Mouse (Mus musculus) spleen, adult 18-20 months (tissue): Measurements from ENCODE around the gene Adipor2.

Source experiments
- DNase-seq, 2 experiments: peaks; one replicate each; pipeline ENCODE4 v3.0.0; 2022; ENCODE audit warnings: mixed read lengths in 2 of 2

The Adipor2 gene

DNA sequence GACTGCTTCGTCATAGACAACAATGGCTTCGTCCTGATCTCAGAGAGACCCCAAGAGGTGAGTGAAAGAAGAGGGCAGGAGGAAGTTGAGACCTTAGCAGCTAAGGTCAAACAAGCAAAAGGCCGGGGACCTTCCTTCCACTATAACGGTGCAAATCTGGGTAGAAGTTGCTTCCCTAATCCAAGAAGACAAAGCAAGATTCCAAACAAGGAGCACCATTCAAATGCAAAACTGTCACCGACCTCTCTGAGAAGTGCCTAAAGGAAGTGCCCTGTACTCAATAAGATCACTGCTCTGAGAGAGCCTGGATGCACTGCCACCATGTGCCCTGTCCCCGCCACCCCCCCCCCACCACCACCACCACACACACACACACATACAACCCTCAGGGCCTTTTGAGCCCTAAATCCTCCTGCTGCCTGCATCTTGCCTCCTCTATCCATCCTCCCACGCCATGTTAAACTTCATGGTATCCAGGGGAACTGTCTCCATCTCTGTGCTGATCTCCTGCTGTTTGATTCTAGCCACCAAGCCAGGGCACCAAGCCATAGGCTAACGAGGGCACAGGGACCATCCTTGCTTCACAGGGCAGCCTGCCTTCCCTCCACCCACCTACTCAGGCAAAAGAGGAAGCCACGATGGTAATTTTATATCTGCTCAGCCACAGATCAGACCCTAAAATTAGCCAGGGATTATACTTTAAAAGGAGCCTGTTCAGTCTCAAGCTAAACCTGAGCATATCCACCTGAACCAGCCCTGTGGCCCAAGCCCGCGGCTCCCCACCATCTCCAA, 79.2 kb downstream of the Adipor2 start:
- DNase-seq: no peak

DNA sequence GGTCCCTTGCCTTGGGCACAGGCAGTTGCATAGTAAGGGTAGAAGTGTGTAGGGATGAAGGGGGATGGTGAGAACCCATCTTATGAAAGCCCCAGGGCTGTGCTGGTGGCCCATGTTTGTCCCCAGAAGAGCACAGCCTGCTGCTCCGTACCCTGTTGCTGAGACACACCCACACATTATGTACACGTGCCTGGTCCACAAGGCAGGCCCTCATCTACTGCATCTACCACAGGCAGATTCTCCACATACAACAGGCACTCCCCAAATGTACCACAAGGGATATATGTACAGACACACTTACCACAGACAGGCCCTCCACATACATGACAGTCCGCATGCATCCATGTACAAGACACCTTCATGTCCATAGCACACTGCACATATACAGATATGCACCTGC, 80.2 kb downstream of the Adipor2 start:
- no peak for DNase-seq

DNA sequence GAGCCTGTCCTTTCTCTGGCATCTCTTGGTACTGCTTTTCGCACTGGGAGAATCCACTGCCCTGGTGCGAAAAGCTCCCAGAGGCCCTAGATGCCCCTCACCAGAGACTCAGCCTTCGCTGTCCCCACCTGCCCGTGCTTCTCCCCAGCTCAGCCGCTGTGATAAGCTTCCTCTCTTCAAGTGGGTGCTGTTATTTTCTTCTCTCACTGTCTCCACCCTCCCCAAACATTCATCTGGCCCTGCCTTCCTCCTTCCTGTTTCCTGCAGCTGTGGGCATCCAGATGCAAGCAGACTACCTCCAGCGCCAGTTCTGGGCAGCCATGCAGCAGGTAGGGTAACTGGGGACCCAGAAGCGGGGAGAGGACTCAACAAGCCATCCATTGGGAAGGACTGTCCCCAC, 81.4 kb downstream of the Adipor2 start:
- peak; percentile 13 to 21 for DNase-seq

DNA sequence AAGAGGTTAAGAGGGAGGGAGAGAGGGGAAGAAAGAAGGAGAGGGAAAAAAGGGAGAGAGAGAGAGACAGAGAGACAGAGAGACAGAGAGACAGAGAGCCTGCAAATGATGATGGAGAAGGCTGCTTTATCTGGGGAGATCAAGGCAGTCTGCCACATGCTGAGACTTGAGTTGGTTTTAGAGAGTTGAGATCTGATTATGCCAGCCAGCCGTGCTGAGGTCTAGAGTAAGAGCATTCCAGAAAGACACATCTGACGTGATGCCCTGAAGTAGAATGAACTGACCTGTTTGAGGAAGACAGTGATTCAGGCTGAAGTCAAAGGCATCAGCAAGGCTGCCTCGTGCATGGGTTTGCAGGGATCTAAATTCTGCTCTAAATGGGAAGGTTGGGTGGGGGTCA, 83.7 kb downstream of the Adipor2 start:
- no peak for DNase-seq

DNA sequence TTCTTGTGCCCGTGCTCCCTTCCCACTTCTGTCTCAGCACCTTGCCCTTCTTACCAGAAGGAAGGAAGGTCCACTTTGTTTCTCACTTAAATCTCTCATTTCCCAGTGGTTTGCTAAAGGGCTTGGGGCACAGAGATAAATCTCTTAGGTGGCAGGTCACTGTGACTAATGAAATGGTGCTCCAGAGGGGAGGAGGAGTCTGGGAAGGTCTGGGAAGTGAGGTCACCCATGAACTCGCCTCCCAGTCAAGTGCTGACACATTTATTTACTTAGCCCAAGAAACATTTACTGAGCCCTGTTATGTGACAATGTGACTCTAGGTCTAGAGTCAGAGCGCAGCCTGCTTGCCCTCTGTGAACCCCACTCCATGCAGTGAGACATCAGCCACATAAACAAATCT, 84.3 kb downstream of the Adipor2 start:
- DNase-seq: no peak

DNA sequence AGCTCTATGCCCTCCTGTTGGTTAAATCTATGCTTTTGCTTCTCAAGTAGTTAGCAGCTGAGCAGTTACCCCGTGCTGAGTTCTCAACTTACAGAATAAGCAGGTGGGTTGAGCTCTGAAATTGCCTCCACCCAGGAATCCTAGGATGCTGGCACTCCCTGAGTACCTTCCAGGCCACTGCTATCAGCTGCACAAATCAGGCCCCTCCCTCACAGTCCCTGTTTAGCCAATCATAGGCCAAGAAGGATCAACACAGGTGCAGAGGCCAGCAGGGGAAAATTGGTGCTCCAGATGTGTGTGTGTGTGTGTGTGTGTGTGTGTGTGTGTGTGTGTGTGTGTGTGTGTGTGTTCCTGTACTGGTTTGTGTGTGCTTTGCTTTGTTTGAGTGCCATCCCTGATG, 85.4 kb downstream of the Adipor2 start:
- DNase-seq: no peak

DNA sequence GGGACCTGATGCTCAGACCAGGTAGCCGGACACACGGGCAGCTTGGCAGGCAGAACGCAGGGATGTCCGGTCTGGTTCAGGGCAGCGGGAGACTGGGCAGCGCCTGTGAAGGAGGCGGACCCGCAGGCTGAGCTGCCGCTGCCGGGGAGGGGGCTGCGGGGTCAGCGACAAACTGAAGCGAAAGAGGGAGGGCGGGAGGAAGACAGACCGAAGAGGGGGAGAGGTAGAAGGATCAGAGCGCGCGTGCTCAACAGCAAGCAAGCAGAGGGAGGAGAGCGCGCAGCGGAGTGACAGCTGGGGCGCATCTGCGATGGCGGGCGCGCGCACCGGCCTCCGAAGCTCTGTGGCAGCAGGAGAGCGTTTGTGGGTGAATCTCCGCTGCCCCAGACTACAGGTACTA, 87.0 kb downstream of the Adipor2 start, which contains the start of gene Lrtm2:
TSS of gene Lrtm2 (minus strand) at position 261 of the 400 bp plus-strand sequence.
- DNase-seq: no peak

DNA sequence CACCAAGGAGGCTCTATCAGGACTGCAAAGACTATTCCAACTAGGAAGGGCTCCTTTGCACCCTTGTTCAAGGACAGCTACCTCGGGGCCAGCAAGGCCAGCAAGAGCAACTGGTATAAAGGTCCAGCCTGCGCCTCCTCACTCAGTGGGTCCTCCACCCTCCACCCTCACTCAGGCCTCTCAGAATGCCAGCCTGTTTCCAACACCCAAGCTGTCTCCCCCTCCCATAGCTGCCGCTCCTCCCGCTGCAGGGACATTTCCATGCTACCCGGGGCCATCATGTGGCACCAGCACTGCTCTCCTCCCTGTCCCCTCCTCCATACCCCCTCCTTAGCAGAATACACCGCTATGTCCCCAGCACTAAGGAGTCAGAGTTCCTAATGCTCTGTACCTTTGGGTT, 87.6 kb downstream of the Adipor2 start:
- DNase-seq: no peak

DNA sequence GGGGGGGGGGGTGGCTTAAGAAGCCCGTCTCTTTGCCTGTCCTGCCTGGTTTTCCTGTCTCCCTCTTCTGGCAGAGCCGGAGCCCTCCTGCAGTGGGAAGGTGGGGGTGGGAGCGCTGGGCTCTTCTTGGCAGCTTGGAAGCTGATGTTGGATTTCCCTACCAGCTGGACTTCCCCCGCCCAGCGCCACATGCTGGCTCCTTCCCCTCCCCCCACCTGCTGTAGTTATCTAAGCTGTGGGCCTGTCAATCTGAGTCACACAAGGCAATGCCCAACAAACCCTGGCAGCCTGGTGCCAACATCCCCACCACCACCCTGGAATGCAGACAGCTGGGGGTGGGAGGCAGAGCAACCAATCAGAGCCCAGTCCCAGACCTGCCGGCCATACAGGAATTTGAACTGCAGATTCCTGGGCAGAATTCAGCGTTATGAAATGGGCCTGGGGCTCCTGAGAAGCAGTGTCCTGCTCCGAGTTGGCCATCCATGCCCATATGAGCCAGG, 88.2 kb downstream of the Adipor2 start:
- no peak for DNase-seq

DNA sequence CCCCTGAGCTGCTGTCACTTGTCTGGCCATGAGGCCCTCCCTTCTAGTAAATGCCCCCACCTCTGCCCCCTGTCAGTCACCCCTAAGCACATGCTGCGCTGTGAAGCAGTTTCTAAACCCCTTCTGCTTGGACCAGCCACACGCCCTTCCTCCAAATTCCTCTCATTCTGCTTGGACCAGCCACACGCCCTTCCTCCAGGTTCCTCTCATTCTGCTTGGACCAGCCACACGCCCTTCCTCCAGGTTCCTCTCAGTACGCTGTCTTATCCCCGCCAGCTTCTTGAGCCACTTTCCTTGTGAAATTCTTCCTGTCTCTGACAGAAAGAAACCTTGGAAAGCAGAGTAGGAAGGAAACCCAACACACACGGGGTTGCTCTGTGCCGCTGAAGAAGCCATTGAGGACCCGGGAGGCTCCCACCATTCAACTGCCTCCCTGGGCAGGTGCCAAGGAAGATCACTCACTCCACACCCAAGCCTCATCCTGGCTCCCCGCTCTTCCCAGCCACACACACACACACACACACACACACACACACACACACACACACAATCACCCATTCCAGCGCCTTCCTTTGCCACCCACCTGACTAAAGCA, 88.9 kb downstream of the Adipor2 start:
- no peak for DNase-seq

DNA sequence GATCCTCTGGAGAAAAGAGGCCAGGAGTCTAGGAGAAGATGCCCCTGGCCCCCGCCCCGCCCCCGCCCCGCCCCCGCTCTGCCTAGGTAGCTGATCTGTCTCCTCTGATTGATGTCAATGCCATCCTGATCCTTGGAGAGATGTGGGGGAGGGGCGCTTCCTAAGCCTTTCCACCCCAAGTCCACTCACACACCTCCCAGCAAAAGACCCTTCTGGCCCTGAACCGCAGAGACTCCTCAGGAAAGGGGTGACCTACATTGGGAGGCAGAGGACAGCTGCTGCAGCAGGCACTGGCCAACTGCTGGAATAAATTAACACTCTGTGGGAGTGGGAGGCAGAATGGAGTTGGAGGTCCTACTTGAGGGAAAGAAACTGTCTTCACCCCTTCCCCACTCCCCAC, 91.0 kb downstream of the Adipor2 start:
- no peak for DNase-seq

DNA sequence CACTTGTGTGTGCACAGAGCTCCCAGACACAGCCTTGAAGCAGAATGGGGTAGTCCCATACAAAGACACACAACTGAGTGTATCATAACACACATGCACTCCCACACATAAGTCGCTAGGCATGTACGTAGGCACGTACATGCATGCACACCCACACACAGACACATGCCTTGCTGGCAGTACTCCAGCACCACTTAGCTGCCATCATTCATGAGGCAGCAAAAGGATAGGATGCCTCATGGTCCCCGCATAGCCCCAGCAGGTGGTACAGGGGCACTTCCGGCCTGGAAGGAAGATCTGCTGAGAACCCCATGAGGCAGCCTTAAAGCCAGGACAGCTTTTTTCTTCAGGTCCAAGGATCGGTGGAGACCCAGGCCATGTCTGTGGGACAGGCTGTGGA, 91.5 kb downstream of the Adipor2 start:
- no peak for DNase-seq

DNA sequence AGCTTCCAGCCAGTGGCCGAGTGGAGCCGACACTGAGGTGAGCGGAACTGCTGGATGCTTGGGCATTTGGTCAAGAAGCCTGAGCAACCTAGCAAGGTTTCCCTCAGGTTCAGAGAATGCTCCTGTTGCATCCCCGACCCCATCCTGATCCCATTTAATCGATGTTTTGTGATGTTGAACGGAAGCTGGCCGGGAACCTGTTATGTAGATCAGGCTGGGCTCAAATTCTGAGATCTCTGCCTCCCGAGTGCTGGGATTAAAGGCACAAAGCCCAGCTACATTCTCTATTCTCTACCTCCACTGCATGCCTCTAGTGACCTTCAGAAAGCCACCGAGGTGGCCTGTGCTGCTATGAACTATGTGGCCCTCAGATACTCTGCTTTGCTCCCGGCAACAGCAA, 92.7 kb downstream of the Adipor2 start:
- DNase-seq: no peak

DNA sequence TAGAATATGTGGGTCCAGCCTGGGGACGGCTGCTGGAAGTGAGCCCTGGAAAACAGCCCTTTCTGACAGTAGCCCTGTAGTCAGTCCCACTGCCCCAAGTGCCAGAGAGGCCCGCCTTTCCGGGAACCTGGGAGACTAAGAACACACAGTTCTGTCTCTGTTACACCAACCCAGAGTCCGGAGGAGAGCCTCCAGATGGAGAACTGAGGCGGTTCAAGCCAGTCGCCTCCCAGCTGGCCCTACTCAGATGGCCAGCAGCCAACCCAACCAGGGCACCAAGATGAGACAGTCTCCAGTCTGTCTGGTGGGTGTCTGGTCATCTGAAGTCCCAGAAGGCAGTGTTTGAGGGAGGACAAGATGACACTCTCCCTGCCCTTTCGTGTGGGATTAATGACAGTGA, 95.8 kb downstream of the Adipor2 start:
- no peak for DNase-seq

DNA sequence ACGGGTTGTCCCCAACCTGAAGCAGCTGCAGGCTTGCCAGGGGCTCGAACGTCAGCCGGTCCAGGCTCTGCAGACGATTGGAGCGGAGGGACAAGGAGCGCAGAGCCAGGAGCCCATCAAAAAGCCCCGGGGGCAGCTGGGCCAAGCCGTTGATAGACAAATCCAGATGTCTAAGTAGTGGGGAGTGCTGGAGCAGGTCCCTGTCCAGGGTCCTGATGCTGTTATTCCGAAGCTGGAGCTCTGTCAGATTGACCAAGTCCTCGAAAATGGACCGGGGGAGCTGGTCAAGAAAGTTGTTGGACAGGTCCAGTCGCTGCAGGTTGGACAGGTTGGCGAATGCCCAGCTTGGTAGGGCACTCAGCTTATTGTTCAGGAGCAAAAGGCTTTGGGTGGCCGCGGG, 97.0 kb downstream of the Adipor2 start:
- no peak for DNase-seq

DNA sequence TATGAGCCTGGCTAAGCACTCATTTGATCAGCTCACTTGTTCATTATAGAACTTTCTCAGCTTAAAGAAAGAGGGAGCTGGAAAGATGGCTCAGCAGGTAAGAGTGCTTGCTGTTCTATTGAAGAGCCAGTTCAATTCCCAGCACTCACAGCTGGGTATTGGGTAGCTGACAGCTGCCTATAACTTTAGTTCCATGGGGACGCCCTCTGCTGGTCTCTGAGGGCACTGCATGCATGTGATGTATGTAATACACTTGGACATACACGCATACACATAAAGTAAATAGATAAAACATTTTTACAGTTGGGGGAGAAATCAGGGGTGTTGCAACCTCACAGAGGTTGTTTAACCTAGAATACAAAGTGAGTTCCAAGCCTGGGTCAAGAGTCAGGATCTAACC, 98.1 kb downstream of the Adipor2 start:
- DNase-seq: no peak

DNA sequence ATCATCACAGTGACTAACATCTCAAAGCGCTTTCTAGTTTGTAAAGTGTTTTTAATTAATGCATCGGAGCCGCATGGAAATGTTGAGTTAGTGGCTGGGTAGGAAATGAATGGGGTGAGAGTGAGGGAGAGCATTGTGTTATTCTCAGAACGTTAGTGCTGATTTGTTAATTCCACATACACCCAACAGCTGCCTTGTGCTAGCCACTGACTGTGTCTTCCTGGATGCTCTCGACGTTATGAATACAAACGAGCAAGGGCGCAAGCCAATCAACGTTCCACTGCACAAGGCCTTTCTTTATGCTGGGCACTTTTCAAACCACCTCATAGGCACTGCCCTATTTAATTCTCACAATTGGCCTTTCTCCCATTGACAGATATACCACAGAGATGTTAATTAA, 98.8 kb downstream of the Adipor2 start:
- no peak for DNase-seq

DNA sequence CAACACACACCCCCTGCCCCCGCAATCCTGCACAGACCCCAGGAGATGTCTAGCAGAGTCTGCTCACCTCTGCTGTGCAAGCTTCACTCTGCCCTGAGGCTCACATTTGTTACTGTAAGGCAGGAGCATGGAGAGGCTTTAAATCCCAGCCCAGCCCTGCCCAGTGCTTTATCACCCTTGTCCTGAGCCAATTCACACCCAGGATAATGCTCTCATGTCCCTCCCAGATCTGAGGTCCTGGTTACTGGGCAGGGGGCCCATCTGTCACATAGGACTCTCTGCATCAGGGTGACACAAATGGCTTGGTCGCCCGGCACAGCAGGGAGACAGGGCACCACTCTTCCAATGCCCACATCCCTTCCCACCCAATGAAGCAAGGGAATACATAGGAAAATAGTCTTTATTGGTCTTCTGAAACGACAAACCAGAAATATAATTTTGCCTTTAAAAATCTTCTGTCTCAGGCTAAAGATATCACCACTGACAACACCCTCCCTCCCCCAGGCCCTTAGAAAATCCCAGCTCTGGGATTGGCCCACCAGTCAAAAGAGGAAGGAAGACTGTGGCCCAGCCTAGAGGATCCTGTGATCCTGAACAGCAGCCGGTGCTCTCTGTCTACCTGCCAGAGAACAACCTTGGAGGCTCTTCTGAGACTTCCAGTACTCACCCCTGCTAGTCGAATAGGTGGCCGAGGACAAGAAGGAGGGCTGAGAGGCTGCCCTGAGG, 102.6 kb downstream of the Adipor2 start:
- no peak for DNase-seq

DNA sequence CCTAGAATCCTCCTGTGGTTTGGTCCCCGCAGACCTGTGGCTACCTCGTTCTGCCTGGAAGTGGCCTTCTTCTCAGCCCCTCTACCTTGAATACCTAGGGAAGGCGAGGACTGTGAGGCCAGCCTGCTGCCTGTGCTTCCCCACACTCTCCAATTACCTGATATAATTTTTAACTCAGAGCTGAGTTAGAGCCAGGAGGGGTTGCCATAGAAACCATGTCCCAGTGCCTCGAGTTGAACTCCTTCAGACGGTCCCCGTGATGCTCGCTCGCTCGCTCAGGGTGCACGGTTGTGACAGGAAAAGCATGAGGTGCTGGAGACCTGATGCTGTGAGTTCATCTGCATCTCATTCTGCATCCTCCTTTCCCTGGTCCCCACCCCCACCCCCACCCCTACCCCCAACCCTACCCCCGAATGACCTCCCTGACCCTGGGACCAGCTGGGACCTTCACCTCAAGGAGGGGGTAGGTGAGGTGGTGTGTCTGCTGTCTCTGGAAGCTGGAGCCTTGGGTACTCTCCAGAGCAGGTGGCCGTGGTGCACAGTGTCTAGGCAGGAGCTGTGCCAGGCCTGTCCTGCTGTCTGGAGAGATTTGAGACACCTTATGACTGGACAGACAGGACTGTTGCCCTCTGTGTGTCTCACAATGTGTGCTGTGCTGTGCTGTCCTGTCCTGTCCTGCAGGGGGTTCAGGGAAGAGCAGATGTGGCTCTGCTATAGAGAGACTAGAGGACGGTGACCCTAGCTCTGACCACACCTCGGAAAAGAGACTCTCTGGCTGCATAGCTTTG, 103.7 kb downstream of the Adipor2 start:
- DNase-seq: no peak

DNA sequence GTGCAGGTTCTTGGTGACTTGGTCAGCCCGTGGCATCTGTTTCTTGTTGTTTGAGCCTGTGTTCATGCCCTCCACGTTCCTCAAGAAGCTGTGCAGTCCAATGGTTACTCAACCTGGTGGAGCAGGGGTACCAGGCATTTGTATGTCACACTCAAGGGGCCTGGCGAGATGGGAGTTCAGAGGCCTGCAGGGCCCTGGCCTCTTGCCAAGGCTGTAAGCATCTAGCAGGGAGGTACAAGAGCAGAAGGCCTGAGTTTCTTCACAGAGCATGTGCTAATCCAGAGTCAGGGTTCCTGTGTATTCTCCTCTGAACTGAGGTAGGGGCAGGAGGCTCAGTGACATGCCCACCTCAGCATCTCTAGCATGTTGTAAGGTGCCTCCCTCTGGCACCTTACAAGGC, 104.4 kb downstream of the Adipor2 start:
- no peak for DNase-seq

DNA sequence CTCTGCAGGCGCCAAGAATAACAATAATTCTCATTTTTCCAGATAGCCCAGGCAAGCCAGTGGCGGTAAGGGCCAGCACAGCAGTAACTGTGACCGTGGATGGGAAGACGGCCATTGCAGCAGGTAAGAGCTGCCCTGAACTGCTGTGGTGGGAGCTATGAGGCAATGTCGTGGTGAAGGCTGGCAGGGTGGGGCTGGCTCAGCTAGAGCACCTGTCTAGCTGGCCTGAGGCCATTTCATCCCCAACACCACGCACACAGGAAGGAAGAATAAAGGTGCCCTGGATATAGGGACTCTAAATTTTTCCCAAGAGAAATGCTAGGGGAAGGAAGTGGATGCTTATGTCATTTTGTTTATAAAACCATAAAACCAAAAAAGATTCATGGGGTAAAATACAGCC, 105.1 kb downstream of the Adipor2 start:
- DNase-seq: no peak

DNA sequence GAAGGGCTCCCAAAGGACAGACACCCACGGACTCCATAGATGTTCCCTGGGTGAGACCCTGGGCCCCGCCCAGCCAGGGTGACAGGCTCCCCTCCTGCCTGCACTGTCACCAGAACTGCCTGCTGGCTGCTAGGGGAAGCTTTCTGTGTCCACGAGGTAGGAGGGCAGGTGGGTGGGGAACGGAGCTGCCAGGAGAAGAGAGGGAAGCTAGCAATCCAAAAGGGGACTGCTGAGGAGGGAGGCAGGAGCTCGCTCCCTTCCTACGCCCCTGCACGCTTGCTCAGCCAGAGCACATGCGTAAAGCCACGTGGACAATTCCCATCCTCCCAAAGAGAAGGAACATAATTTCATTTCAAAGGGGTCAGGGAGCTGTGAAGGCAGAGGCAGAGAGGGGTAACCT, 107.3 kb downstream of the Adipor2 start:
- no peak for DNase-seq

DNA sequence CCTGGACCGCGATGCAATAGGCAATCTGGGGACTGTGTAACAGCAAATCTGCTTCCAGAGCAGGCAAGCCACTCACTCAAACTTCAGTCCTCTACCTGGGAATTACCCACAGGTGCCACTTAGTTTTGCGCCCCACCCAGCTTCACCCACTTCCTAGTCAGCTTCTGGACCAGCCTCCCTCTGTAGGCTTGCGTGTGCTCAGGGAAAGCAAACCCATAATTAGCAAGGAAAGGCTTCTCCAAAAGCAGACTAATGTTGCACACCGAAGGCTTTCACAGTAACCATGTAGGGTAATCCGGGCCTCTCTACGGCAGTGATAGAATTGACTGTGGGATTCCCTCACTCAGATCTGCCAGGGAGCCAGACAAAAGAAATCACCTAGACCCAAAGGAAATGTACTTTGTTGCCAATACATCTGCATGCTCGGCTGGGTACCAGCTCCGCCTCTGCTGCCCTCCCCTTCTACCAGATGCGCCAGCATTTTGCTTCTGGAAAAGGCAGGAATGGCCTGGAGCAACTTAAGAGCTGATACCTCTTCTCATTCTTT, 109.6 kb downstream of the Adipor2 start:
- DNase-seq: no peak
